9 mouse cellular contexts compared by ENCODE assay signal in genomic region chr17:74993726-74994581, GRCm38 (mm10). TPM values are rescaled to one million over a fixed set of nuclear protein-coding genes. Genes with fewer than 3 reads are reported as not detected.
DNase-seq lines count a peak whose midpoint lies in the region; ATAC-seq and TF ChIP-seq lines count a peak whose summit lies in the region.
"Had no signal": no experiment of that assay in that cellular context is flagged by ENCODE, and none has a peak within 500 bp of the region (broad histone marks: within the 10 kb centered on the region; RNA-seq: fewer than 3 reads in every experiment).

No protein-coding gene starts in this region.

- ATAC-seq in limb, embryonic 14.5 days (ENCODE audit: low FRiP score, low read depth) = peak; percentile 92
- peak; percentile 67; the same call in 1 of the 2 replicates for ATAC-seq in midbrain, embryonic 16.5 days
- no peak for ATAC-seq in frontal cortex, adult (ENCODE audit: low TSS enrichment)
- no peak for ATAC-seq in activated CD4-positive, CD25-positive, alpha-beta regulatory T cell, adult 4 months

- peak; percentile 50 for DNase-seq in gastrocnemius, postnatal 10 days
- DNase-seq in gastrocnemius, adult 18-20 months (ENCODE audit: low spot score) = no peak
- peak; percentile 69 for DNase-seq in embryo, embryonic 11.5 days (ENCODE audit: low read depth, low spot score)
- DNase-seq in heart, postnatal 36 days = peak; percentile 23 to 31
- DNase-seq in limb, embryonic 14.5 days (ENCODE audit: low spot score) = peak; percentile 88

- TF ChIP-seq POLR2A in limb, embryonic 14.5 days (IDR thresholded peaks at IDR 0.05; ENCODE audit: borderline replicate concordance, extremely low read depth, insufficient read depth, insufficient read length) = peak; percentile 40; the same call in 1 of the 2 replicates

- peaks cover 37% of the 10 kb centered on the region for H3K4me1 ChIP-seq in limb, embryonic 14.5 days (ENCODE audit: control insufficient read depth, insufficient read depth, low read length)
- H3K4me1 ChIP-seq in midbrain, embryonic 16.5 days (ENCODE audit: control insufficient read depth, insufficient read depth, low read length) = peaks cover 12% of the 10 kb centered on the region

- no peaks in the 10 kb centered on the region for H3K27me3 ChIP-seq in limb, embryonic 14.5 days (ENCODE audit: control insufficient read depth, insufficient read depth, low read length)
- no peaks in the 10 kb centered on the region for H3K27me3 ChIP-seq in midbrain, embryonic 16.5 days (ENCODE audit: control insufficient read depth, insufficient read depth, low read depth, low read length)

- WGBS in limb, embryonic 14.5 days = 2% methylated on average over 26 of the region's 26 CpGs
- 2% methylated on average over 26 of the region's 26 CpGs for WGBS in midbrain, embryonic 16.5 days

- H3K4me3 ChIP-seq in limb, embryonic 14.5 days (replicated peaks; ENCODE audit: low read length) = peak overlapping the region; percentile 27
- peak overlapping the region; percentile 33 for H3K4me3 ChIP-seq in midbrain, embryonic 16.5 days (ENCODE audit: low read depth, low read length)

- peaks cover 8% of the 10 kb centered on the region; the same call in 1 of the 2 replicates for H3K9me3 ChIP-seq in limb, embryonic 14.5 days (ENCODE audit: control insufficient read depth, low read length)
- no peaks in the 10 kb centered on the region for H3K9me3 ChIP-seq in midbrain, embryonic 16.5 days (replicated peaks; ENCODE audit: control insufficient read depth, low read length, poor library complexity, severe bottlenecking)

- H3K4me2 ChIP-seq in limb, embryonic 14.5 days (replicated peaks; ENCODE audit: low read depth, low read length, severe bottlenecking) = peak overlapping the region; percentile 51
- peak overlapping the region; percentile 69 for H3K4me2 ChIP-seq in midbrain, embryonic 16.5 days (ENCODE audit: low read length)

- H3K36me3 ChIP-seq in limb, embryonic 14.5 days (ENCODE audit: control insufficient read depth, insufficient read depth, low read length) = no peaks in the 10 kb centered on the region
- H3K36me3 ChIP-seq in midbrain, embryonic 16.5 days (ENCODE audit: control insufficient read depth, insufficient read depth, low read length) = no peaks in the 10 kb centered on the region
- H3K36me3 ChIP-seq: G1E had no signal

- H3K9ac ChIP-seq in limb, embryonic 14.5 days (ENCODE audit: low read depth, low read length, severe bottlenecking) = peak overlapping the region; percentile 34; the same call in 1 of the 2 replicates
- H3K9ac ChIP-seq in midbrain, embryonic 16.5 days (ENCODE audit: low read depth, low read length) = peak overlapping the region; percentile 18

- intact Hi-C loops in heart, postnatal 36 days (cut with DNase I) = no loop called here

- peak overlapping the region; percentile 94 for H3K27ac ChIP-seq in limb, embryonic 14.5 days (replicated peaks; ENCODE audit: low read depth, low read length)
- no peak overlapping the region for H3K27ac ChIP-seq in midbrain, embryonic 16.5 days (ENCODE audit: low read length)

RNA-seq across cellular contexts. Expression of gene Ltbp1, which starts 11.4 kb away (rescaled TPM):
- 10 to 100 TPM; 24.6 to 29.1 TPM for total RNA-seq in gastrocnemius, postnatal 10 days (2021)
- total RNA-seq in gastrocnemius, adult 18-20 months (2021) = 1 to 10 TPM; 6.5 to 8.6 TPM
- 10 to 100 TPM; 41.1 to 46.2 TPM for total RNA-seq in heart, postnatal 36 days (2021)
- 82.5 and 83.3 TPM in 2 replicates for polyA plus RNA-seq in limb, embryonic 14.5 days (2012; rRNA removed)
- polyA plus RNA-seq in limb, embryonic 14.5 days (2014; fragmentation: Nextera tagmentation; extraction: Ambion mirVana) = 104 and 119 TPM in 2 replicates
- polyA plus RNA-seq in midbrain, embryonic 16.5 days (2015; fragmentation: Nextera tagmentation; extraction: Ambion mirVana) = 0.94 and 1.1 TPM in 2 replicates
- under 1 TPM in 1 of 2 experiments, not detected in 1; 0.15 TPM for polyA plus RNA-seq in activated CD4-positive, CD25-positive, alpha-beta regulatory T cell, adult 4 months (2017; shearing (Covaris generic))
- polyA plus RNA-seq: G1E had no signal

Comparison
In these comparisons a context has a peak if more than half of its experiments do, and no peak if none do; other contexts are left out.
1. ATAC-seq: peak in limb, embryonic 14.5 days (single experiment) and midbrain, embryonic 16.5 days (single experiment); none in frontal cortex, adult (single experiment) and activated CD4-positive, CD25-positive, alpha-beta regulatory T cell, adult 4 months (single experiment).